ENCODE assay signal across 8 mouse cellular contexts in genomic region chr2:122235425-122235824, GRCm38 (mm10). TPM values are rescaled to one million over a fixed set of nuclear protein-coding genes. Genes with fewer than 3 reads are reported as not detected.
DNase-seq lines count a peak whose midpoint lies in the region; ATAC-seq and TF ChIP-seq lines count a peak whose summit lies in the region.

No protein-coding gene starts in this region.

- TF ChIP-seq POLR2A in lung, adult 2 months (IDR thresholded peaks at IDR 0.05; ENCODE audit: borderline replicate concordance, extremely low read depth, low read depth, low read length), result no peak

- peaks cover 6% of the 10 kb centered on the region for H3K4me1 ChIP-seq in embryonic facial prominence, embryonic 13.5 days
- peaks cover 9% of the 10 kb centered on the region; the same call in 1 of the 2 replicates for H3K4me1 ChIP-seq in intestine, embryonic 15.5 days (replicated peaks)
- H3K4me1 ChIP-seq in liver, embryonic 16.5 days (ENCODE audit: control insufficient read depth, low read depth, low read length), result peaks cover 30% of the 10 kb centered on the region
- no peaks in the 10 kb centered on the region; the same call in 1 of the 2 replicates for H3K4me1 ChIP-seq in lung, adult 2 months (ENCODE audit: control insufficient read depth, insufficient read depth, low read length)

- peak overlapping the region; percentile 59 for H3K4me3 ChIP-seq in embryonic facial prominence, embryonic 13.5 days
- peak overlapping the region; percentile 53 for H3K4me3 ChIP-seq in intestine, embryonic 15.5 days (replicated peaks)
- H3K4me3 ChIP-seq in liver, embryonic 16.5 days (ENCODE audit: low read depth, low read length), result peak overlapping the region; percentile 77
- H3K4me3 ChIP-seq in lung, adult 2 months (replicated peaks; ENCODE audit: extremely low read depth, low read depth, low read length), result no peak overlapping the region

- no peak for ATAC-seq in embryonic facial prominence, embryonic 13.5 days (ENCODE audit: insufficient number of reproducible peaks, insufficient read depth, low FRiP score, low TSS enrichment, low read depth)
- ATAC-seq in intestine, embryonic 15.5 days, result no peak
- ATAC-seq in liver, embryonic 16.5 days (ENCODE audit: low read depth), result peak; percentile 22

- peak; percentile 43 to 68 for DNase-seq in adrenal gland, adult (ENCODE audit: inconsistent age in 2 of 2, low spot score in 1 of 2)
- DNase-seq in adrenal gland, postnatal 25 days, result no peak
- DNase-seq in frontal cortex, adult 2 months (ENCODE audit: extremely low spot score in 1 of 2, low spot score in 1 of 2), result no peak
- DNase-seq in frontal cortex, postnatal 14 days (ENCODE audit: low spot score in 2 of 2), result no peak
- DNase-seq in lung, adult 2 months, result no peak

- peak overlapping the region; percentile 83 for H3K4me2 ChIP-seq in embryonic facial prominence, embryonic 13.5 days
- H3K4me2 ChIP-seq in intestine, embryonic 15.5 days (replicated peaks), result peak overlapping the region; percentile 85
- peak overlapping the region; percentile 88 for H3K4me2 ChIP-seq in liver, embryonic 16.5 days (ENCODE audit: low read depth, low read length)

- 81% methylated on average over 2 of the region's 2 CpGs for WGBS in embryonic facial prominence, embryonic 13.5 days
- 68% methylated on average over 2 of the region's 2 CpGs for WGBS in intestine, embryonic 15.5 days
- WGBS in liver, embryonic 16.5 days (ENCODE audit: insufficient replicate concordance), result 12% methylated on average over 2 of the region's 2 CpGs
- WGBS in lung, adult 2 months, result 51% methylated on average over 2 of the region's 2 CpGs

- H3K27me3 ChIP-seq in embryonic facial prominence, embryonic 13.5 days, result no peaks in the 10 kb centered on the region
- no peaks in the 10 kb centered on the region for H3K27me3 ChIP-seq in intestine, embryonic 15.5 days (replicated peaks)
- no peaks in the 10 kb centered on the region for H3K27me3 ChIP-seq in liver, embryonic 16.5 days (ENCODE audit: control insufficient read depth, insufficient read depth, low read depth, low read length)

- H3K36me3 ChIP-seq in embryonic facial prominence, embryonic 13.5 days, result no peaks in the 10 kb centered on the region
- H3K36me3 ChIP-seq in intestine, embryonic 15.5 days, result no peaks in the 10 kb centered on the region
- H3K36me3 ChIP-seq in liver, embryonic 16.5 days (ENCODE audit: control insufficient read depth, insufficient read depth), result no peaks in the 10 kb centered on the region

- H3K27ac ChIP-seq in embryonic facial prominence, embryonic 13.5 days, result no peak overlapping the region
- no peak overlapping the region for H3K27ac ChIP-seq in intestine, embryonic 15.5 days
- peak overlapping the region; percentile 95 for H3K27ac ChIP-seq in liver, embryonic 16.5 days (ENCODE audit: low read length)

- no peak for TF ChIP-seq CTCF in lung, adult 2 months (IDR thresholded peaks at IDR 0.05; ENCODE audit: insufficient read depth, low read length)

- H3K9me3 ChIP-seq in embryonic facial prominence, embryonic 13.5 days, result no peaks in the 10 kb centered on the region
- no peaks in the 10 kb centered on the region for H3K9me3 ChIP-seq in intestine, embryonic 15.5 days
- no peaks in the 10 kb centered on the region for H3K9me3 ChIP-seq in liver, embryonic 16.5 days (replicated peaks; ENCODE audit: control insufficient read depth, low read length)

- no peak overlapping the region; the same call in 1 of the 2 replicates for H3K9ac ChIP-seq in embryonic facial prominence, embryonic 13.5 days
- no peak overlapping the region for H3K9ac ChIP-seq in intestine, embryonic 15.5 days
- H3K9ac ChIP-seq in liver, embryonic 16.5 days (ENCODE audit: low read depth, low read length), result peak overlapping the region; percentile 82

RNA-seq across cellular contexts. Expression of gene Sord, which starts 0.9 kb away (rescaled TPM):
- 64.9 and 71.6 TPM in 2 replicates for total RNA-seq in adrenal gland, postnatal 25 days (2021)
- polyA plus RNA-seq in embryonic facial prominence, embryonic 13.5 days (2015; fragmentation: Nextera tagmentation; extraction: Ambion mirVana), result 23.0 and 25.0 TPM in 2 replicates
- 68.1 and 68.6 TPM in 2 replicates for polyA plus RNA-seq in intestine, embryonic 15.5 days (2015; fragmentation: Nextera tagmentation; extraction: Ambion mirVana)
- 193 and 196 TPM in 2 replicates for polyA plus RNA-seq in liver, embryonic 16.5 days (2015; fragmentation: Nextera tagmentation; extraction: Ambion mirVana)
- 14.4 and 15.9 TPM in 2 replicates for polyA plus RNA-seq in frontal cortex, adult 2 months (2012; rRNA removed)
- 15.3 and 21.9 TPM in 2 replicates for polyA plus RNA-seq in lung, adult 2 months (2012; rRNA removed)

RNA-seq across cellular contexts. Expression of gene Terb2, which starts 49.4 kb away (rescaled TPM):
- total RNA-seq in adrenal gland, postnatal 25 days (2021), result not detected in 2 replicates
- polyA plus RNA-seq in embryonic facial prominence, embryonic 13.5 days (2015; fragmentation: Nextera tagmentation; extraction: Ambion mirVana), result not detected in 2 replicates
- polyA plus RNA-seq in intestine, embryonic 15.5 days (2015; fragmentation: Nextera tagmentation; extraction: Ambion mirVana), result not detected in 2 replicates
- not detected in 2 replicates for polyA plus RNA-seq in liver, embryonic 16.5 days (2015; fragmentation: Nextera tagmentation; extraction: Ambion mirVana)
- polyA plus RNA-seq in frontal cortex, adult 2 months (2012; rRNA removed), result not detected in 2 replicates
- not detected in 2 replicates for polyA plus RNA-seq in lung, adult 2 months (2012; rRNA removed)

RNA-seq across cellular contexts. Expression of gene Patl2, which starts 49.4 kb away (rescaled TPM):
- total RNA-seq in adrenal gland, postnatal 25 days (2021), result not detected in 2 replicates
- not detected in 2 replicates for polyA plus RNA-seq in embryonic facial prominence, embryonic 13.5 days (2015; fragmentation: Nextera tagmentation; extraction: Ambion mirVana)
- not detected in 2 replicates for polyA plus RNA-seq in intestine, embryonic 15.5 days (2015; fragmentation: Nextera tagmentation; extraction: Ambion mirVana)
- polyA plus RNA-seq in liver, embryonic 16.5 days (2015; fragmentation: Nextera tagmentation; extraction: Ambion mirVana), result 0.04 and 0.07 TPM in 2 replicates
- polyA plus RNA-seq in frontal cortex, adult 2 months (2012; rRNA removed), result 0.08 TPM in 1 of 2 replicates, not detected in the other
- polyA plus RNA-seq in lung, adult 2 months (2012; rRNA removed), result 0.07 TPM in 1 of 2 replicates, not detected in the other

Comparison
In these comparisons a context has a peak if more than half of its experiments do, and no peak if none do; other contexts are left out.
1. DNase-seq: peak in adrenal gland, adult (2 of 2); none in adrenal gland, postnatal 25 days (single experiment), frontal cortex, adult 2 months (0 of 2), frontal cortex, postnatal 14 days (0 of 2) and lung, adult 2 months (single experiment).
2. Peak in every context shown above with its lines, with median percentiles within 50 percentile points of each other: H3K4me2 ChIP-seq.